Mouse (Mus musculus): ENCODE measurements at regions not wholly inside any gene's neighbourhood (a gene's known extent, or its start where the extent isn't known, plus 50 kb on each side); places are given as distances from the start of the nearest gene placed in this dataset.

DNA sequence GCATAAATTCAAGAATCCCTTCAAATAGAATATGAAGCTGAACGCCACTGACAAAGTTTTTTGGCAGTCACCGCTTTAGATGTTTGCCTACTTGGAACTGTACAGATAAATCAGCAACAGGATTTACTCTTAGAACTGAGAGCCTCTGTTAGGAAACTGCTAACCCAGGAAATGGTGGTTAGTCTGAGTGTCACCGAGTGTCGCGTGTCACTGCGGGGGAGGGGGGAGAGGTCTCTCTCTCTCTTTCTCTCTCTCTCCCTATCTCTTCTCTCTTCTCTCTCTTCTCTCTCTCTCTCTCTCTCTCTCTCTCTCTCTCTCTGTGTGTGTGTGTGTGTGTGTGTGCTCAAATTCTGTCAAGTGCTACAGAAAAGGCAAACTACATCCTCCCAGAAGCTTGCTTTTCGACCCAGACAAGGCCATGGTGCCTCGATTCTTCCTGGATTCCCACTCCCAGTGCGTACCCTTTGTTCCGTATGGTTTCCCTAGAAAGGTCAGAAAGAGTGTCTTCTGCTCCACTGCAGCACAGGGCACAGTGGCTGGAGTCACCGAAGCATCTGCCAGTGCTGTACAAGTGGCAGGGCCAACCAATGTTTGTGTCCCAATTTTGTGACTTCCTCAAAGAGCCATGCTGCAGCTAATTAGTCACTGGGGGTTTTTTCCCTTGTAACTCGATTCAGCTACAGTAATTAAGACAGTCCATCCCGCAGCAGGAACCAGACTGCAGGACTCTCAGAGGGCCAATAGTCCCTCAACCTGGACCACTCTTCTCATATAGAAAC, 87.0 kb downstream of the Cog6 start:
- TF ChIP-seq POLR2A (IDR thresholded peaks at IDR 0.05; ENCODE audit: extremely low read depth, insufficient read depth, low read length) = no peak
- TF ChIP-seq CTCF (IDR thresholded peaks at IDR 0.05; ENCODE audit: low read depth, low read length) = no peak
